Mouse (Mus musculus) forebrain, embryonic 11.5 days (tissue): ENCODE measurements around the gene Tlk1. TPM values are rescaled to one million over a fixed set of nuclear protein-coding genes. Genes with fewer than 3 reads are reported as not detected.
"Not testable (repeated sequence)": the region's sequence is repeated elsewhere in the genome, so short reads cannot be mapped to it uniquely, and the experiment has no call there.

Source experiments
- ATAC-seq: fragments of 200-750 bp; cut with Nextera tagmentation; replicated peaks from 2 replicates; pipeline ENCODE4 v1.8.0; 2017; ENCODE audit warnings: moderate TSS enrichment; ENCODE audit not compliant: low FRiP score
- DNase-seq: peaks from one replicate; pipeline ENCODE4 v3.0.0-alpha.2; 2017; ENCODE audit warnings: low spot score
- H3K27ac ChIP-seq: fragments of 300-500 bp; sonication (generic); 2 replicates; pipeline ENCODE4 v1.5.1; 2014; ENCODE audit warnings: low read depth, low read length
- H3K27me3 ChIP-seq: fragments of 300-500 bp; sonication (generic); 2 replicates; pipeline ENCODE4 v1.6.1; 2014; ENCODE audit warnings: mild to moderate bottlenecking, low read length, mixed read lengths; ENCODE audit not compliant: control insufficient read depth, insufficient read depth
- H3K36me3 ChIP-seq: fragments of 300-500 bp; sonication (generic); 2 replicates; pipeline ENCODE4 v1.6.1; 2014; ENCODE audit warnings: mild to moderate bottlenecking, low read length, moderate library complexity, mixed read lengths; ENCODE audit not compliant: control insufficient read depth, insufficient read depth
- H3K4me1 ChIP-seq: fragments of 300-500 bp; sonication (generic); replicated peaks from 2 replicates; pipeline ENCODE4 v1.6.1; 2014; ENCODE audit warnings: low read length, mixed read lengths; ENCODE audit not compliant: control insufficient read depth, insufficient read depth
- H3K4me2 ChIP-seq: fragments of 300-500 bp; sonication (generic); 2 replicates; pipeline ENCODE4 v1.6.1; 2014; ENCODE audit warnings: low read depth, mild to moderate bottlenecking, low read length, moderate library complexity, mixed read lengths; ENCODE audit not compliant: severe bottlenecking
- H3K4me3 ChIP-seq: fragments of 300-500 bp; sonication (generic); 2 replicates; pipeline ENCODE4 v1.5.1; 2014; ENCODE audit warnings: low read depth, low read length
- H3K9ac ChIP-seq: fragments of 300-500 bp; sonication (generic); 2 replicates; pipeline ENCODE4 v1.6.1; 2014; ENCODE audit warnings: low read length
- H3K9me3 ChIP-seq: fragments of 300-500 bp; sonication (generic); 2 replicates; pipeline ENCODE4 v1.6.1; 2016; ENCODE audit warnings: low read length, mixed read lengths; ENCODE audit not compliant: control insufficient read depth
- WGBS: fragments of 180-500 bp; shearing (Covaris S2); extraction: QIAGEN DNeasy Blood & Tissue Kit; methylation state at CpG from one replicate; pipeline ENCODE4 v1.1.7; 2014; 5-methylcytosine and 5-hydroxymethylcytosine counted together
- polyA plus RNA-seq: library from polyadenylated mRNA; unstranded; fragments of >200 nt; fragmentation: Nextera tagmentation; extraction: Ambion mirVana; gene quantifications from 2 replicates; pipeline ENCODE4 v1.2.1, GENCODE M21; 2014

Tlk1 gene
- polyA plus RNA-seq, 1 experiment from 2014 or later: 48.7 TPM

GRCm38 (mm10) chr2:70811476-70811875 lies 14.1 kb downstream of the Tlk1 start:
- H3K4me2 ChIP-seq: no peak overlapping the region
- 87% methylated on average over 3 of the region's 3 CpGs for WGBS
- no peaks in the 10 kb centered on the region for H3K9me3 ChIP-seq
- no peak overlapping the region for H3K9ac ChIP-seq
- no peak for ATAC-seq
- no peak overlapping the region for H3K27ac ChIP-seq
- no peaks in the 10 kb centered on the region for H3K27me3 ChIP-seq
- H3K4me1 ChIP-seq: no peaks in the 10 kb centered on the region
- no peaks in the 10 kb centered on the region for H3K36me3 ChIP-seq
- no peak overlapping the region for H3K4me3 ChIP-seq
- DNase-seq: no peak

DNA sequence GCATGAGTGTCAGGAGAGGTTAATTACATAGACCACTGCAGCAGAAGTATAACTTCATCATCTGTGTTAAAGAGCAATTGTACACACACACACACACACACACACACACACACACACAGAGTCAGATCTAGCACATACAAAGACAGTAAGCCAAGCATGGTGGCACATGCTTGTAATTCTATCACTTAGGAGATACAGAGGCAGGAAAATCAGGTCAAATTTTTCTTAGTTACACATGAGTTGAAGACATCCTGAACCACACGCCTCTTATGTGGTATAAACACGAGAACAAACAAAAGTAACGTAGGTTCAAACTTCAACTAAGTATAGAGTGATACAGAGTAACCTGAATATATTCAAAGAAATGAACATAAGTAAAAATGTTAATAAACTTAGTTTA lies 15.6 kb downstream of the Tlk1 start:
- Histone ChIP-seq H3K27me3 (no peaks in the 10 kb centered on the region), H3K27ac (no peak overlapping the region), H3K4me1 (no peaks in the 10 kb centered on the region), H3K36me3 (no peaks in the 10 kb centered on the region), H3K9ac (no peak overlapping the region), H3K4me2 (no peak overlapping the region), H3K9me3 (no peaks in the 10 kb centered on the region), H3K4me3 (no peak overlapping the region)
- no peak for ATAC-seq
- 93% methylated on average over 3 of the region's 3 CpGs for WGBS
- DNase-seq: no peak

- no peaks in the 10 kb centered on the region for H3K9me3 ChIP-seq
- H3K27ac ChIP-seq: no peak overlapping the region
- no peak for ATAC-seq
- no peak overlapping the region for H3K4me3 ChIP-seq
- H3K4me2 ChIP-seq: no peak overlapping the region
- H3K9ac ChIP-seq: no peak overlapping the region
- no peak for DNase-seq
- H3K27me3 ChIP-seq: no peaks in the 10 kb centered on the region
- no peaks in the 10 kb centered on the region for H3K4me1 ChIP-seq
- no peaks in the 10 kb centered on the region for H3K36me3 ChIP-seq
These were observed 16.8 kb downstream of the Tlk1 start for GRCm38 (mm10) chr2:70808681-70809080.

DNA sequence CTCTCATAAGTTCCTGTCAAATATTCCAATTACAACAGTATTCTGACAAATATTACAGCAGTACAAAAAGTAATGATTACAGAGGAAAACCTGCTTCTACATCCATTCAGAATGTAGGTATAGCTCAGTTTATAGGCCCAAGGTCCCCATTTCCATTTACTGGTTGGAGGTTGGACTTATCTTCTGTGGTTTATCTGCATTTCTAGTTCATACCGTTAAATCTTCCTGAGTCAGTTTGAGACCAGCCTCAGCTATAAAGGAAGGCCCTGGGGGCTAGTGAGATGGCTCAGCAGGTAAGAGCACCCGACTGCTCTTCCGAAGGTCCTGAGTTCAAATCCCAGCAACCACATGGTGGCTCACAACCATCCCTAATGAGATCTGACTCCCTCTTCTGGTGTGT lies 17.9 kb downstream of the Tlk1 start:
- not testable (repeated sequence) for ATAC-seq
- 98% methylated on average over 3 of the region's 3 CpGs for WGBS

GRCm38 (mm10) chr2:70806020-70806419 lies 19.5 kb downstream of the Tlk1 start:
- Histone ChIP-seq H3K27ac (no peak overlapping the region), H3K36me3 (no peaks in the 10 kb centered on the region), H3K4me3 (no peak overlapping the region), H3K4me2 (no peak overlapping the region), H3K27me3 (no peaks in the 10 kb centered on the region), H3K9me3 (no peaks in the 10 kb centered on the region), H3K4me1 (no peaks in the 10 kb centered on the region), H3K9ac (no peak overlapping the region)
- DNase-seq (no peak), ATAC-seq (no peak)
- 92% methylated on average over 5 of the region's 5 CpGs for WGBS

More for the DNA sequence above, 17.9 kb downstream of the Tlk1 start:
- not testable (repeated sequence) for H3K36me3 ChIP-seq, H3K27ac ChIP-seq, H3K4me3 ChIP-seq, DNase-seq, H3K9me3 ChIP-seq, H3K4me1 ChIP-seq, H3K4me2 ChIP-seq, H3K27me3 ChIP-seq, H3K9ac ChIP-seq

- 80% methylated on average over 4 of the region's 4 CpGs for WGBS
- not testable (repeated sequence) for H3K9me3 ChIP-seq, H3K4me1 ChIP-seq
These were observed 21.8 kb downstream of the Tlk1 start for GRCm38 (mm10) chr2:70803696-70804095.

DNA sequence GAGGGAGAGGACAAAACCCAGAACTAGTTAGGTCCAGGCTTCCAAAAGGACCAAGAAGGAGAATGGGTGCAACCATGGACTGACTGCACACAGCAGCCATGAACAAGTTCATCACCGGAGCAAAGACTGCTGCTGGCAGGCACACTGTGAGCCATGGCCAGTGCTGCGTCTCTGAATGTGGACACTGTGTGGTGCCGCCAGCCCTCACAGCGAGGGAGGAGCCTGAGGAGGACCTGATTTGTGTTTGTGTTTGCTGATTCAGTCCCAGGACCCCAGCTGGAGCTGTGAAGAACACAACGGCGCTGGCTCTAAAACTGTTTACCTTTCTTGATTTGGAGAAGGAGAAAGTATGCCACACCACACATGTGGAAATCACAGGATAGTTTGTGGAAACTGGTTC lies 22.9 kb downstream of the Tlk1 start:
- Histone ChIP-seq H3K4me2 (no peak overlapping the region), H3K9me3 (no peaks in the 10 kb centered on the region), H3K4me1 (no peaks in the 10 kb centered on the region), H3K9ac (no peak overlapping the region), H3K36me3 (no peaks in the 10 kb centered on the region), H3K4me3 (no peak overlapping the region), H3K27ac (no peak overlapping the region), H3K27me3 (no peaks in the 10 kb centered on the region)
- ATAC-seq (no peak), DNase-seq (no peak)
- WGBS: 55% methylated on average over 6 of the region's 6 CpGs

More at GRCm38 (mm10) chr2:70803696-70804095, 21.8 kb downstream of the Tlk1 start:
- not testable (repeated sequence) for H3K27ac ChIP-seq, ATAC-seq, H3K9ac ChIP-seq, H3K27me3 ChIP-seq, DNase-seq, H3K4me3 ChIP-seq, H3K4me2 ChIP-seq, H3K36me3 ChIP-seq

DNA sequence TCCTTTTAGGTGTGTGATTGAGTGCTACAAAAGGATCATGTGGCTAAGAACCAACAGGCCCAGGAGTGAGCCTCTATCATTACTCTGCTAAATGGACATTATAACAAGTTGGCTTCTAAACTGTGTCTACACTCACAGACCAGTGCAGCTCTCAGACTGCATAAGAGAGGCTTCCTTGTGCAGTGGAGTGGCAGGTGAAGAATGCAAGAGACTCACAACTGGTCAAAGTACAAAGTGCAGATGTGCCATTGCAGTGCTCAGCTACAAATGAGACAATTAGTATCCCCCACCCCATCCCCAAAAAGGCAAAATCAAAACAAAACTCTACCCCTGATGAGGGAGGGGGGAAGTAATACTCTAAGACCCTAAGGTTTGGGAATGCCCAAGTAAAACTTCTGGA lies 24.0 kb downstream of the Tlk1 start:
- Histone ChIP-seq H3K4me3 (no peak overlapping the region), H3K27me3 (no peaks in the 10 kb centered on the region), H3K9me3 (no peaks in the 10 kb centered on the region), H3K9ac (no peak overlapping the region), H3K27ac (no peak overlapping the region), H3K36me3 (no peaks in the 10 kb centered on the region), H3K4me2 (no peak overlapping the region), H3K4me1 (no peaks in the 10 kb centered on the region)
- ATAC-seq: no peak
- DNase-seq: no peak

DNA sequence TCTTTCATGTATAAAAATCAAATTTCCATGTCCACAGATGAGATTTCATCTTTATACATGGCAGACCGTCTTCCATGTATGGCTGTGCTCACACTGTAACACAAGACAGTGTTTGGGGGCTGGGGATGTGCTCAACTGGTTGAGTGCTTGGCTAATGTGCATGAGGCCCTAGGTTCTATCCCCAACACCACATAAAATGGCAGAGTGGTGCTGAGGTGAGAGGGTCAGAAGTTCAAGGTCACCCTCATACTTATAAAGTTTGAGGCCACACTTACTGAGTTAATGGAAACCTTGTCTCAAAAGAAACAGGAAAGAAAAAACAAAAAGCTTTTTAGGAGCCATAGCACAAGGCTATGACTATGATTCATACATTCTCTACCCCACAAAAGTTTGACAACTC lies 25.1 kb downstream of the Tlk1 start:
- no peaks in the 10 kb centered on the region for H3K27me3 ChIP-seq
- no peak overlapping the region for H3K4me2 ChIP-seq
- no peak for ATAC-seq
- no peak overlapping the region for H3K27ac ChIP-seq
- WGBS: 94% methylated on average over 1 of the region's 1 CpGs
- H3K4me1 ChIP-seq: no peaks in the 10 kb centered on the region
- H3K9ac ChIP-seq: no peak overlapping the region
- DNase-seq: no peak
- no peaks in the 10 kb centered on the region for H3K9me3 ChIP-seq
- no peaks in the 10 kb centered on the region for H3K36me3 ChIP-seq
- H3K4me3 ChIP-seq: no peak overlapping the region
